Mouse (Mus musculus): ENCODE measurements around the gene Gm20479. TPM values are rescaled to one million over a fixed set of nuclear protein-coding genes. Genes with fewer than 3 reads are reported as not detected.

Gm20479 gene
- polyA plus RNA-seq, 1 experiment from 2014 or later, result not detected

- Histone ChIP-seq H3K4me3 (ENCODE audit: low read length) (peak overlapping the region; percentile 68), H3K9ac (ENCODE audit: low read depth, low read length) (peak overlapping the region; percentile 85), H3K9me3 (ENCODE audit: control insufficient read depth, low read length) (no peaks in the 10 kb centered on the region), H3K27ac (ENCODE audit: low read length) (peak overlapping the region; percentile 90), H3K36me3 (ENCODE audit: control insufficient read depth, insufficient read depth, low read length) (0 out of 2 replicates have a peak, but pooled peaks cover 2% of the 10 kb centered on the region), H3K27me3 (replicated peaks; ENCODE audit: control insufficient read depth, insufficient read depth, low read length) (peaks cover 43% of the 10 kb centered on the region), H3K4me2 (ENCODE audit: low read depth, low read length) (peak overlapping the region; percentile 88), H3K4me1 (ENCODE audit: control insufficient read depth, insufficient read depth, low read length) (peaks cover 46% of the 10 kb centered on the region)
- ATAC-seq, result 0 out of 2 replicates have a peak, but pooled peaks have one; percentile 0
- WGBS, result 3% methylated on average over 8 of the region's 8 CpGs
These were observed 25.7 kb downstream of the Gm20479 start for GRCm38 (mm10) chr7:27331541-27331851.

- Histone ChIP-seq H3K27ac (ENCODE audit: low read length) (peak overlapping the region; percentile 90), H3K9me3 (ENCODE audit: control insufficient read depth, low read length) (no peaks in the 10 kb centered on the region), H3K9ac (ENCODE audit: low read depth, low read length) (peak overlapping the region; percentile 85), H3K4me1 (ENCODE audit: control insufficient read depth, insufficient read depth, low read length) (peaks cover 50% of the 10 kb centered on the region), H3K27me3 (replicated peaks; ENCODE audit: control insufficient read depth, insufficient read depth, low read length) (peaks cover 42% of the 10 kb centered on the region), H3K4me3 (ENCODE audit: low read length) (peak overlapping the region; percentile 68), H3K36me3 (ENCODE audit: control insufficient read depth, insufficient read depth, low read length) (0 out of 2 replicates have a peak, but pooled peaks cover 2% of the 10 kb centered on the region), H3K4me2 (ENCODE audit: low read depth, low read length) (peak overlapping the region; percentile 88)
- WGBS, result under 1% methylated on average over 39 of the region's 39 CpGs
- ATAC-seq, result peak; percentile 61
These were observed 26.3 kb downstream of the Gm20479 start for GRCm38 (mm10) chr7:27330709-27331540.

- Histone ChIP-seq H3K4me1 (ENCODE audit: control insufficient read depth, insufficient read depth, low read length) (peaks cover 52% of the 10 kb centered on the region), H3K36me3 (ENCODE audit: control insufficient read depth, insufficient read depth, low read length) (0 out of 2 replicates have a peak, but pooled peaks cover 2% of the 10 kb centered on the region), H3K27me3 (replicated peaks; ENCODE audit: control insufficient read depth, insufficient read depth, low read length) (peaks cover 42% of the 10 kb centered on the region), H3K9me3 (ENCODE audit: control insufficient read depth, low read length) (no peaks in the 10 kb centered on the region), H3K4me3 (ENCODE audit: low read length) (peak overlapping the region; percentile 68), H3K9ac (ENCODE audit: low read depth, low read length) (0 out of 2 replicates have a peak overlapping the region, but pooled peaks have one; percentile 85), H3K4me2 (ENCODE audit: low read depth, low read length) (peak overlapping the region; percentile 88), H3K27ac (ENCODE audit: low read length) (no peak overlapping the region)
- 28% methylated on average over 17 of the region's 17 CpGs for WGBS
- ATAC-seq, result no peak
These were observed 27.2 kb downstream of the Gm20479 start for GRCm38 (mm10) chr7:27329981-27330380.

GRCm38 (mm10) chr7:27329326-27329947 is 27.8 kb downstream of the Gm20479 start:
- 0 out of 2 replicates have a peak, but pooled peaks cover 2% of the 10 kb centered on the region for H3K36me3 ChIP-seq (ENCODE audit: control insufficient read depth, insufficient read depth, low read length)
- H3K9ac ChIP-seq (ENCODE audit: low read depth, low read length), result peak overlapping the region; percentile 63
- 6% methylated on average over 45 of the region's 45 CpGs for WGBS
- ATAC-seq, result peak; percentile 15; the same call in 1 of the 2 replicates
- peaks cover 47% of the 10 kb centered on the region for H3K4me1 ChIP-seq (ENCODE audit: control insufficient read depth, insufficient read depth, low read length)
- peak overlapping the region; percentile 35 for H3K4me3 ChIP-seq (ENCODE audit: low read length)
- H3K9me3 ChIP-seq (ENCODE audit: control insufficient read depth, low read length), result no peaks in the 10 kb centered on the region
- peaks cover 37% of the 10 kb centered on the region for H3K27me3 ChIP-seq (replicated peaks; ENCODE audit: control insufficient read depth, insufficient read depth, low read length)
- H3K27ac ChIP-seq (ENCODE audit: low read length), result no peak overlapping the region
- peak overlapping the region; percentile 88 for H3K4me2 ChIP-seq (ENCODE audit: low read depth, low read length)

- H3K9ac ChIP-seq (ENCODE audit: low read depth, low read length), result no peak overlapping the region
- H3K36me3 ChIP-seq (ENCODE audit: control insufficient read depth, insufficient read depth, low read length), result 0 out of 2 replicates have a peak, but pooled peaks cover 2% of the 10 kb centered on the region
- no peaks in the 10 kb centered on the region for H3K9me3 ChIP-seq (ENCODE audit: control insufficient read depth, low read length)
- peaks cover 40% of the 10 kb centered on the region for H3K4me1 ChIP-seq (ENCODE audit: control insufficient read depth, insufficient read depth, low read length)
- no peak overlapping the region for H3K27ac ChIP-seq (ENCODE audit: low read length)
- H3K27me3 ChIP-seq (replicated peaks; ENCODE audit: control insufficient read depth, insufficient read depth, low read length), result peaks cover 29% of the 10 kb centered on the region; the same call in 1 of the 2 replicates
- no peak overlapping the region for H3K4me2 ChIP-seq (ENCODE audit: low read depth, low read length)
- WGBS, result 41% methylated on average over 16 of the region's 16 CpGs
- H3K4me3 ChIP-seq (ENCODE audit: low read length), result no peak overlapping the region
- ATAC-seq, result no peak
These were observed 28.6 kb downstream of the Gm20479 start for GRCm38 (mm10) chr7:27328648-27329047.

- peaks cover 24% of the 10 kb centered on the region; the same call in 1 of the 2 replicates for H3K27me3 ChIP-seq (replicated peaks; ENCODE audit: control insufficient read depth, insufficient read depth, low read length)
- H3K9me3 ChIP-seq (ENCODE audit: control insufficient read depth, low read length), result no peaks in the 10 kb centered on the region
- no peak overlapping the region for H3K9ac ChIP-seq (ENCODE audit: low read depth, low read length)
- H3K27ac ChIP-seq (ENCODE audit: low read length), result no peak overlapping the region
- WGBS, result 89% methylated on average over 11 of the region's 11 CpGs
- 0 out of 2 replicates have a peak, but pooled peaks cover 2% of the 10 kb centered on the region for H3K36me3 ChIP-seq (ENCODE audit: control insufficient read depth, insufficient read depth, low read length)
- no peak overlapping the region for H3K4me3 ChIP-seq (ENCODE audit: low read length)
- H3K4me2 ChIP-seq (ENCODE audit: low read depth, low read length), result no peak overlapping the region
- no peak for ATAC-seq
- H3K4me1 ChIP-seq (ENCODE audit: control insufficient read depth, insufficient read depth, low read length), result peaks cover 36% of the 10 kb centered on the region
These were observed 29.1 kb downstream of the Gm20479 start for GRCm38 (mm10) chr7:27328161-27328560.

- Histone ChIP-seq H3K4me3 (ENCODE audit: low read length) (no peak overlapping the region), H3K27ac (ENCODE audit: low read length) (no peak overlapping the region), H3K27me3 (replicated peaks; ENCODE audit: control insufficient read depth, insufficient read depth, low read length) (peaks cover 22% of the 10 kb centered on the region; the same call in 1 of the 2 replicates), H3K36me3 (ENCODE audit: control insufficient read depth, insufficient read depth, low read length) (0 out of 2 replicates have a peak, but pooled peaks cover 2% of the 10 kb centered on the region), H3K9ac (ENCODE audit: low read depth, low read length) (no peak overlapping the region), H3K9me3 (ENCODE audit: control insufficient read depth, low read length) (no peaks in the 10 kb centered on the region), H3K4me1 (ENCODE audit: control insufficient read depth, insufficient read depth, low read length) (peaks cover 32% of the 10 kb centered on the region), H3K4me2 (ENCODE audit: low read depth, low read length) (no peak overlapping the region)
- 93% methylated on average over 8 of the region's 8 CpGs for WGBS
- no peak for ATAC-seq
These were observed 29.7 kb downstream of the Gm20479 start for GRCm38 (mm10) chr7:27327500-27327899.

- peak overlapping the region; percentile 56; the same call in 1 of the 2 replicates for H3K9ac ChIP-seq (ENCODE audit: low read depth, low read length)
- H3K27me3 ChIP-seq (replicated peaks; ENCODE audit: control insufficient read depth, insufficient read depth, low read length), result peaks cover 17% of the 10 kb centered on the region; the same call in 1 of the 2 replicates
- WGBS, result 46% methylated on average over 34 of the region's 34 CpGs
- H3K27ac ChIP-seq (ENCODE audit: low read length), result no peak overlapping the region
- H3K36me3 ChIP-seq (ENCODE audit: control insufficient read depth, insufficient read depth, low read length), result 0 out of 2 replicates have a peak, but pooled peaks cover 2% of the 10 kb centered on the region
- peaks cover 32% of the 10 kb centered on the region for H3K4me1 ChIP-seq (ENCODE audit: control insufficient read depth, insufficient read depth, low read length)
- ATAC-seq, result no peak
- no peaks in the 10 kb centered on the region for H3K9me3 ChIP-seq (ENCODE audit: control insufficient read depth, low read length)
- peak overlapping the region; percentile 47 for H3K4me2 ChIP-seq (ENCODE audit: low read depth, low read length)
- H3K4me3 ChIP-seq (ENCODE audit: low read length), result peak overlapping the region; percentile 37
These were observed 30.9 kb downstream of the Gm20479 start for GRCm38 (mm10) chr7:27326101-27326880.

Measured in intestine, embryonic 16.5 days (tissue).